Mouse (Mus musculus) large intestine, adult 2 months (tissue): ENCODE data around the gene C9orf72. TPM values are rescaled to one million over a fixed set of nuclear protein-coding genes. Genes with fewer than 3 reads are reported as not detected.

Experiments used
- DNase-seq: peaks from one replicate; pipeline ENCODE4 v3.0.0-alpha.2; 2012; ENCODE audit warnings: low read depth, low spot score
- WGBS: fragments of 180-500 bp; shearing (Covaris S2); methylation state at CpG from one replicate; pipeline ENCODE4 v1.1.7; 2018; 5-methylcytosine and 5-hydroxymethylcytosine counted together
- polyA plus RNA-seq: library from polyadenylated mRNA; depleted of rRNA; stranded (reverse); fragments of >200 nt; gene quantifications from 2 replicates; pipeline ENCODE4 v1.2.3, GENCODE M21; 2012

The C9orf72 gene
- polyA plus RNA-seq, 1 experiment = 4.3 TPM

DNA sequence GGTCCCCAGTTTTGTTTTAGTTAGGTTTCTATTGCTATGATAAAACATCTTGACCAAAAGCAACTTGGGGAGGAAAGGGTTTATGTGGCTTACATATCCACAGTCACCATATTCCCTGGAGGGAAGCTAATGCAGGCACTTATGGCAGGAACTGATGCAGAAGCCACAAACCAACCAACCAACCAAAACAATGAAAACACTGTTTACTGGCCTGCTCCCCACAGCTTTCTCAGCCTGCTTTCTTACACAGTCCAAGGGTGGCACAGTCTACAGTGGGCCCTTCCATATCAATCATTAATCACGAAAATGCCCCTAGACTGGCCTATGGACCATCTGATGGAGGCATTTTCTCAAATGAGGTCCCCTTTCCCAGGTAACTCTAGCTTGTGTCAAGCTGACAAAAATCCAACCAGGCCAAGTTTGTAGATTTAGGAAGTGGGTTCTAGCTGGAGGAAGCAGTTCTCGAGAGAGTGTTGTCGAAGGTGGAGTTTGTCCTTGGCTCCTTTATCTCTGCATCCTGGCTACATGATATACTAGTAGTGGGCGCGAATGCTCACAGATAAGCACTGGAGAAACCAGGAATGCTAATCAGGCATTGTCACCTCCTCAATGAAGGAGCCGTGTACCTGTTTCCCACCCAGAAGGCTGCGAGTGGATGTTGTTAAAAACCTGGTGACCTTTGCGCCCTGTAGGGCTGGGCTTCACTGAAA lies 38.2 kb downstream of the C9orf72 start:
- WGBS = 79% methylated on average over 8 of the region's 8 CpGs
- no peak for DNase-seq

DNA sequence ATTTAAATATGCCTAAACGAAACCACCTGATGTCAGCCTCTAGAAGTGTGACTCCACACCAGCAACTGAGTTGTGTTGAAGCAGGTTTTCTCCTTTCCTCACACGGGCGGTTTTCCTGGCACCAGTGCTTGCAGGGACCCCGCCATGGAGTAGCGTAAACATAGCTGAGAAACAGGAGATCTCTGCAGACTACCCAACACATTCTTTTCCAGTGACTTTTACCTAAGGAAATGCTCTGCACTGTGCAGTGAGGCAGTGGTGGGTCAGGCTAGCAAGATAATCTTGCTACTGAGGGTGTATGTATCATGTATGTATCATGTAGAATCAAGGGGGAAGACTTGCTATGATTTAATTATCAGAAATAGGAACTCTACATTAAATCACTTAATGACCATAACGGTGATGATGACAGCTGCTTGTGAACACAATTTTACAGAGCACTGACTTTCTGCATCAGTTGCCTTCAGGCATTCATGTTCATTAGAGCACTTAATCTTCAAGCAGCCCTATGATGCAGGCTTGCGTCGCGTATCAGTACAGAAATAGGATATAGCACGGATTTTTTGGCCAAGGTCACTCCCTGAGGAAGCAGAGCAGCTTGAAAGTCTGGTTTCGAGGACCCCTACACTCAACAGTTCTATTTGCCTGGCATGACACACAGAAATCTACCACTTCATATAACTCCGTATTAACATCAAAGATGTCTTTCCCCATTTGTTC lies 47.9 kb downstream of the C9orf72 start:
- no peak for DNase-seq
- WGBS = 80% methylated on average over 12 of the region's 12 CpGs

DNA sequence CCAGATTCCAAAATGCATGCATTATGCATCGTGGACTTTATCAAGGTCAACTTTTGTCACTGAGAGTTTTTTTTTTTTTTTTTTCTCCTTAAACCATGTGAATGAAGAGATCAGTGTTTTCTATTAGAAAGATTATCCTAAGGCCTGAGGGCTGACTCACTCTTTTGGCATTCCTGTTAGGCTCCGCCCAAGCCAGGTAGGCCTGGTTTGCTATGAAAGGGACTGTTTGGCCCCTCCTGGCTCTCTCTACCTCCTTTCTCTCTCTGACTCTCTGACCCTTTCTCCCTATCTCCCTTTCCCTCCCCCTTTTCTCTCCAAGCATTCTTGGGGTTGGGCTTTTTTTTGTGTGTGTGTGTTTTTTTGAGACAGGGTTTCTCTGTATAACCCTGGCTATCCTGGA lies 50.4 kb downstream of the C9orf72 start:
- 70% methylated on average over 2 of the region's 2 CpGs for WGBS
- no peak for DNase-seq

DNA sequence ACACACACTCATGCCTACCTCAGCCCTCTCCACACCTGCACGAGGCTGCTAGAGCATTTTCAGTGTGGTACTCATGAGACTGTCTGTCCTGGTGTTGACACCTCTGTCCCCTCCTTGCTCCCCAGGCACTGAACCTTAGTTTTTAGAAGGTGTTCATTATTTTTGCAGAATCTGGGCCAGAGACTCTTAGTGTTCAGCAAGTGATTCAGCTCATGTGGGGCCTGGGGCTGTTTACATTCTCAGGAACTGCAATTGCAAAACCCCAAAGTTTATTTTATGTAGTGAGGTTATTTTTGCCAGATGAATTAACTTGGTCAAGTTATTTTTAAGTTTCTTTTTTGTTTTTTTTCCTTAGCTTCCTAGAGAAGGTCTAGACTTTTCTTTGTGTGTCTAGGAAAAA lies 52.4 kb downstream of the C9orf72 start:
- DNase-seq = no peak
- 64% methylated on average over 1 of the region's 1 CpGs for WGBS

DNA sequence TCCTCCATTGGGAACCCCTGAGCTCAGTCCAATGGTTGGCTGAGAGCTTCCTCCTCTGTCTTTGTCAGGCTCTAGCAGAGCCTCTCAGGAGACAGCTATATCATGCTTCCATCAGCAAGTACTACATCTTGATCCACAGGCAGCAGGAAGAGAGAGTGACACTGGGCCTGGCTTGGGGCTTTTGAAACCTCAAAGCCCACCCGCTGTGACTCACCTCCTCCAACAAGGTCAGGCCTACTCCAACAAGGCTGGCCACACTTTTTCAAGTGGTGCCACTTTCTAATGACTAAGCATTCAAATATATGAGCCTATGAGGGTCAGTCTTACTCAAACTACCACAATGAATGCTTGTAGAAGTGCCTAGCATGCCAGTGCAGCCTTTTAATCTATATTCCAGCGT lies 53.5 kb downstream of the C9orf72 start:
- no peak for DNase-seq
- WGBS = 90% methylated on average over 2 of the region's 2 CpGs

DNA sequence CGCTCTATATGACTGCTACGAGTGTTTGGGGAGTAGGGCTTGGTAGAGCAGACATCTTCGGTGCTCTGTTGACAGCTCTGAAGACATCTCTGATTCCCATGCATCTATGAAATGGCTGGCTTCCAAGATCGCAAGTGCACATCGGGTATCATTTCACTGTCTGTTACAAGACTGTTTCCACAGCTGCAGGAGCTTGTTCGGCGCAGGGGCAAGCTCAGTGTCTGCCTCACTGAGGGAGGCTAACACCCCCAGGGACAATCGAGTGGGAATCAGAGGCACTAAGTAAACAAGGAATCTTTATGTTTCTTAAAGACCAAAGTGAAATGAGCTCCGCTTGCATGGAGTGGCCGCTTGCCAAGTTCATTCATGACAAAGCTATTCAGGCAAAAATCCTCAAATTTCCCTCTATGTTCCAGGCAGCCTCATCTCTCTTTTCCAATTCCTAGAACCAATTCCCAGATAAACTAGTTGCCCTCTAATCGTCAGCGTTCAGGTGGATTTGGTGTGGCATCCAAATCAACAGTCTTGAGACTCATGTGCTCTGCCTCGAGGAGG lies 56.3 kb downstream of the C9orf72 start:
- no peak for DNase-seq
- WGBS = 29% methylated on average over 13 of the region's 13 CpGs

DNA sequence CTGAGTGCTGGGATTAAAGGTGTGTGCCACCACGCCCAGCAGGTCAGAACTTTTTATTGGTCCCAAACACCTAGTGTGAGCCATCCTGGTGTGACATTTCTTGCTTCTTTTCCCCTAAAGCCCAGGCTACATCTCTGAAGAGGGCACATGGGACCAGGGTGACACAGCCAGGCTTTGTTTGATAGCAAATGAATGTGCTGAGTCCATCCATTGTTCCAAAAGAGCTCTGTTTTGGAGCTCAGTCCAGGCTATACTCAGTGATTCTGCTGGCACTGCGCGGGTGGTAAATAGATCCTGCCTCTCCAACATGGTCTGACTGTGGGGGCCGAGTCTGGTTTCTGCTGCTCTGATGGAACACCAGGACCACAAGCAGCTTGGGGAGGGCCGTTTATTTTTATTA lies 58.1 kb downstream of the C9orf72 start:
- WGBS = 73% methylated on average over 5 of the region's 5 CpGs

DNA sequence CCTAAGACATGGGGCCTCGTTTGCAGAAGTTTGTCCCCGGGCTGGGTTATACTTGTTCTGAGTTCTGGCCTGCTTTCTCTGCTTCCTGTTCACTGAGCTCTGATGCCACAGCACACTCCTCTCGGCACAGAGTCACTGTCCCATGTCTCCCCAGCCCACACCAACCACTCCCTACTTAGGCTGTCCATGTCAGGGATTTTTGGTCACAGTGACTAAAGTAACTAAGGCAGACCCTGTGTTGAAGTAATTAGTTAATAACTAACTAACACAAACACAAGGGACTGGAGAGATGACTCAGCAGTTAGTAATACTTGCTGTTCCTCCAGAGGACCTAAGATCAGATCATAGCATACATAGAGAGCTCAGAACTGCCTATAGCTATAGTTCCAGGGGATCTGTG lies 60.0 kb downstream of the C9orf72 start:
- peak; percentile 22 for DNase-seq
- 19% methylated on average over 3 of the region's 3 CpGs for WGBS

More for the DNA sequence above, 58.1 kb downstream of the C9orf72 start:
- DNase-seq = no peak

DNA sequence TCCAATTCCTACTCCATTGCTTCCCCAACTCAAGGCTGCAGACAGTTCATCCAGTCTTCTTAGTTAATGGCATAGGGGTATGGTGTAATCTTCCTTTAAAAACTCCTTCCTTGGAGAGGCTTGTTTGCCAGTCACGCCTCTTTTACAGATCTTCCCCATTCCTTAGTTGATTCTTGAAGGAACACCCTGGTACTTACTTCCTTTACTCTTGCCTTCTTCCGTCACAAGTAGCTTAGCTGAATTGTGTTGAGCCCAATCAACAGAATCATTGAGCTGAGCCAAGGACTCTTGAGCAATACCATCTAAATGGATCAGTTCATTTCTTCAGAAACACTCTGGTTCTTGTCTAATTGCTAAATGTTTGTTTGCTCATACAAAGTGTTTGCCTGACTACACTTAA lies 60.7 kb downstream of the C9orf72 start:
- WGBS = 35% methylated on average over 2 of the region's 2 CpGs
- DNase-seq = peak; percentile 39

DNA sequence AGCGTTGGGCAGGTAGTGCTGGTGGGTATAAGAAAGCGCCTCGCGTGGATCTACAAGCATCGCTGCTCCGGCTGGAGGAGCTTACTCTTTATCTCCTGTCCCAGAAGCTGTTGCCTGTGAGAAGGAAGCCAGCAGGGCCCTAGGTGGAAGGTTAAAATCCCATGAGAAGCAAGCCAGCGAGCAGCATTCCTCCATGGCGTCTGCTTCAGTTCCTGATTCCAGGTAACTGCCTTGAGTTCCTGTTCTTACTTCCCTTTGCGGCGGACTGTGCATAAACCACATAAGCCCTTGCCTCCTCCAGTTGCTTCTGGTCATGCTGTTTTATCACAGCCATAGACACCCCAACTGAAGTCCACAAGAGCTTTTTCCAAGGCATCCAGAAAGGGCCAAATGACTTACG lies 68.2 kb downstream of the C9orf72 start:
- no peak for DNase-seq
- 61% methylated on average over 11 of the region's 11 CpGs for WGBS

DNA sequence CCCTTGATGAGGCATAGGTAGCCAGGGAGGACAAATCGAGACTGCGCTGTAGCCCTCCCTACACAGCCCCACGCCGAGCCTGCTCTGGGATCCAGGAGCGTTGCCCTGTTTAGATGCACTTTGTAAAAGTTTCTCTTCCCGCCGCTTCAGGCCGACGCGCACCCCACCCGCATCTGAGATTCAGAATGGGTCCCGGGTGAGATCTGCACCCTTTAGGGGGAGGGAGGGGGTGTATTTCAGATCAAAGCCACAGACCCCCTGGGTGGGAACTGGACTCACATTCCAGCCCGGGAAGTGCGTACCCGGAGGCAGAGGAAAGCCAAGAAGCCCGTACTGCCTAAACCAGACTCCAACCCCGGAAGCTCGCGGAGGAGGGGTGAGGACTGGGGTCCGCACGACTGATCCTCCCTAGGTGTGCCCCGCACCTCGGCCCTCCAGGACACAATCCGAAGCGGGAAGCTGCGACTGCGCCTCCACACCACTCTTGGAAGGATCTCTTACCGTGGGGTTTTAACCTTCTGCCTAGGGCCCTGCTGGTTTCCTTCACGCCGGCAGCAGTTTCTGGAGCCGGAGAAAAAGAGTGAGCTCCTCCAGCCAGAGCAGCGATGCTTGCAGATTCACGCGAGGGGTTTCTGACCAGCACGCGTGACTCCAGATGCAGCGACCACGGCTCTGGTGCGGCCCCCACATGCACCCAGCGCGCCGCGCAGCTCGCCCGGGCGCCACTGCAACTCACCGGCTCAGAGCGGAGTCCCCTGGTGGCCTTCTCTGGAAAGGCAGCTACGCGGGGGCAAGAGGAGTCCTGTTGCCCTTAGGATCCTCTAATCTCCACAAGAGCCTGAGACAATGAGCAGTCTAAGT lies 69.0 kb downstream of the C9orf72 start, which contains the start of gene Mob3b:
TSS of gene Mob3b (minus strand) at position 734 of the 861 bp plus-strand sequence.
- under 1% methylated on average over 50 of the region's 50 CpGs for WGBS
- peak; percentile 73 for DNase-seq

DNA sequence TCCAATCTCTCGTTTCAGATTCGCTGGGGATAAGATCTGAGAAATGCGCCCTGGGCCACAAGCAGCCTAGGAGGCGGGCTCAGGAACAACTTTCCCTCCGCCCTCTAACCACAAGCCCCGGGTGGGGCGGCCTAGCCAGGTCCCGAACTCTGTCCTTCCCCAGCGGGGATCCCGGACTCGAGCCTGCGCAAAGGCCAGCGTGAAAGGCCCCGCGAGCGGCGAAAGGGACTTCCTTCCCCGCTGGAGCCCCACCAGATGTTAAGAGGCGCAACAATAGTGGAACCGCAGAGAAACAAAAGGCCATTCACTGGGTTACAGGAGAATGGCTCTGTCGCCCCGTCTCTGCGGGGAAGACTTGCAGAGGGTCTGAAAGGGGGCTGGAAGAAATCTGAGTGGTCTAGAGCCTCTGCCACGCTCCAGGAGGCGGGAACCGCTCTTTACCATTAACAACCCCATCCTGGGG lies 69.8 kb downstream of the C9orf72 start:
- DNase-seq = peak; percentile 59
- under 1% methylated on average over 26 of the region's 26 CpGs for WGBS

DNA sequence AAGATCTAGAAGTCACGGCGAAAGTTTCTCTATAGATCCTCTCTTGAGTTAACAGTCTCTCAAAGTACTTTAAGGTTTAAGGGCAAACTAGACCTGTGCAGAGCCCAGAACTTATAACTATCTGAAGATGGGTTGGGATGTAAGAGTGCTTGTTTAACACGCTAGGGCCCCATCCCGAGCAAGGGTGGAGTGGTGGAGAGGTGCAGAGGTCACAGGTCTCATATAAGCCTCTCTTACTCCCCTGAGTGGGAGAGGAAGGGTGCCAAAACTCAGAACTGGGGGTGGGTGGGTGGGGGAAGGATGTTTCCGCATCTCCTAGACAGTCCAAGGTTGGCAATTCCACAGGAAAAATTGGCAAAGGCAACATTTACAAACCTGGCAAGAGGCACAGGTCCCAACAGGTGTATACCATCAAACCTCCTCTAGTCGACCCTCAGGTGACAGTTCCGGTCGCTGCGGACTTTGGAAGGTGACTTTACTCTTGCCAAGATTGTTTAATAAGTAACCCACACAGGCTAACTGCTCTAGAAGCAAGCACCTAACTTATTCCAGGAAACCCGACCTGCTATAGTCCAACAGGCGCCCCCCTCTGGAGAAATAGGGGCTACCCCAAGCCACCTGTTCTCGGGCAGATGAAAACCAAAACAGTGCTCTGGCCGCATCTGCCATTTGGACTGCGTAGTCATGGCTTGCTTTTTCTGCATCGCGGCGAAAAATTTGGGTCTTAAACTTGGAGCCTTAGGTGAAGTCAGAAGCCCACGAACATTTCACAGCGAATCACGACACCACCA lies 70.6 kb downstream of the C9orf72 start:
- WGBS = 13% methylated on average over 20 of the region's 20 CpGs
- peak; percentile 93 for DNase-seq

DNA sequence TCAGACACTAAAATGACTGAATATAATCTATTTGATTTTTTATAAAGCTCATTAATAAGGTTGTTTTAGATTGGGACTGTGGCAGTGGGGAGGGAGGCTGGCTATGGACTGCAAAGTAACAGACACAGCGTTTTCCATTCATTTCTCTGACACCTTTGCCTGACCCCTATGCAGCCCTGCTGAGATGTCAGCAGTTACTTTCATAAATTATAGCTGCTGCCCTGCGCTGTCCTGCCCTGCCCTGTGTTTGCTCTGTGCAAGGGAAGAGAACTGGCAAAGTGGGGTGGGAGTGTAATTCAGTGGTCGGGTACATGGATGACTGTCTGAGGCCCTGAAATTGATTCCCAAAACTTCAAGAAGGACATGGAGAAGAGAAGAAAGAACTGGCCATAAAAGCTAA lies 71.9 kb downstream of the C9orf72 start:
- no peak for DNase-seq
- WGBS = 28% methylated on average over 3 of the region's 3 CpGs

DNA sequence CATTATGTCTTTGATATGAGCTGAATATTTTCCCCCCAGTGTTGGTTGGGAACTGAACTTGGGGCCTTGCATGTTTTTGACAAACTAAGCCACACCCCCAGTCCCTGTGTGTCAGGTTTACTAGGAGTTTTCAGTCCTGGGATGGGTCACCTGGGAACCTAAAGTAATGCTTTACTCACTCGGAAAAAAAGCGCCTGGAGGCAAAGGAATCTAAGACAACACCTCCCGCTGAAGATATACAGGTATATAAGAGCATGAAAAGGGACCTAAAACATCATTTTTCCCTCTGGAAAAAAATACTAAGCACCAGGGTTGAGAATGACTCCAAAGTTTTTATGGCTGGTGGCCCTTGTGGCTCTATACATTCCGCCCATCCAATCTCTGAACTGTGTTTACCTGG lies 74.2 kb downstream of the C9orf72 start, which contains the start of gene Ifnk:
TSS of gene Ifnk (plus strand) at position 301 of the 400 bp plus-strand sequence.
- DNase-seq = no peak
- WGBS = 90% methylated on average over 4 of the region's 4 CpGs

DNA sequence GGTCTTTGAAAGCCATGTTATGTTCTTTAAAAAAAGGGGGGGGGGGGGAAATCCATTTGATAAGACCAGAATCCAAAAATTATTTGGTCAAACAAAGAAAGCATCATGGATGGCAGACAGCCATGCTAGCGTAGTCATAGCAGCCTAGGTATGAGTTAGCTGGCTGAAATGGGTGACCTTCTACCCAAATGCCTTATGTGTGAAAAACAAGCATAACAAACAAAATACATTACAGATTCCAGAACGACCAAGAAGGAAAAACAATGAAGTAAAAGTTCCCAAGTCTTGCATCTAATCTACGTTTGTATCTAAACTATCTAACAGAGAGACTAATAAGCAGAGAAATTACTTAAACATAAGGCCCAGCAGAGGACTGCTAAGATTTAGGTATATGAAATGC lies 75.3 kb downstream of the C9orf72 start:
- 78% methylated on average over 3 of the region's 3 CpGs for WGBS
- DNase-seq = no peak

DNA sequence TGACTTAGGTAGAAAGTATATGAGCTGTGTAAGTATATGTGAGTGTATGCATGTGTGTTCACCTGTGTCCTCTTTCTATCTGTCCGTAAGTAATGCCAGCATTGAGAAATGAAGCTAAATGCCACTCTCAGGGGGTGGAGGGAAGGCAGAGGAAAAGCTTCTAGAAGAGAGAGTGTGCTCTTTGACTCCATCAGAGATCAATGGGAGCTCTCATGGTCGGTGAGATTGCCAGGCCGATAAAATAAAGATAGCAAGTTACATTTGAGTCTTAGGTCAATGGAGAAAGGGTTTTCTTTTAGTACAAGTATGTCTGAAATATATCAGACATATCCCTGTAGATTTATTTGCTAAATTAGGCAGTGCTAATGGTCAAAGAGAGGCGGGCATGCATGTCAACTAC lies 77.6 kb downstream of the C9orf72 start:
- 90% methylated on average over 4 of the region's 4 CpGs for WGBS
- no peak for DNase-seq

DNA sequence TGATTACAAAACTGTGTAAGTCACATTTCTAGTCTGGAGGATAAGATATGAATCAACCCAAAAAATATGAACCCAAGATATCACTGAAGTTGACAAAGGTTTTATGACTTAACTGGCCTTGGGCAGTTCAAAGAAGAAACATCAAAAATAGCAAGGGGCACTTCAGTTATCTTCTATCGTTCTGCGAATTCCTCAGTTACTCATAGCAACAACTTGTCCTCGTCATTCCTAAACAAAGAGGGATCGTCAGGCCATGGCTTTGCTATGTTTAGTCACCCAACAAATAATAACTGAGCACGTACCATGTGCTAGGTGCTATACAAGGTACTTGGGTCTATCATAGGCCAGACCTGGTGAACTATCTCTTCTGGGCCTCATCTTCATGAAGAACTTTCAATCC lies 79.4 kb downstream of the C9orf72 start:
- 84% methylated on average over 5 of the region's 5 CpGs for WGBS
- DNase-seq = no peak

DNA sequence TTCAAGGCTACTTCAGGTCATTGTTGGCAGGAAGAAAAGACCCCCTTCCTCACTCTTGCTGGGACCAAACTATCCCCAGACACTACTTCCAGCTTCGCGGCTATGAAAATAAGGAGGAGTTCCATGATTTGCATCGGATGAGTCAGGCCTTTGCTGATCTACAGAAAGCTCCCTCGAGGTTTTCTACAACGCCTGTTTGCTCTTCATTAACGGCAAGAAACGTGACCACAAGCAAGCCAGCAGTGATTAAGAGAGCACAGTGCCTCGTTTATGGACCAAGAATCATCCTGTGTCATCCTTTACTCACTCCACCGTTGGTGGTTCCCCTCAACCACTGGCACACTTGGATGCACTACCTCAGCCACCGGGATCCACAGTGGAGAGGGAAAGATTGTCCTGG lies 80.2 kb downstream of the C9orf72 start:
- WGBS = 74% methylated on average over 10 of the region's 10 CpGs
- DNase-seq = no peak
